Mouse (Mus musculus) hindbrain, postnatal 0 days (tissue): ENCODE measurements at regions not wholly inside any gene's neighbourhood (a gene's known extent, or its start where the extent isn't known, plus 50 kb on each side); places are given as distances from the start of the nearest gene placed in this dataset.

Experiments
- ATAC-seq: fragments of 200-750 bp; cut with Nextera tagmentation; 2 replicates; pipeline ENCODE4 v1.8.0; 2017; ENCODE audit warnings: mild to moderate bottlenecking, moderate TSS enrichment, moderate library complexity
- DNase-seq: peaks from one replicate; pipeline ENCODE4 v3.0.0-alpha.2; 2015; ENCODE audit warnings: low spot score
- H3K27ac ChIP-seq: fragments of 300-500 bp; sonication (generic); 2 replicates; pipeline ENCODE4 v1.5.1; 2014; ENCODE audit warnings: mild to moderate bottlenecking
- H3K27me3 ChIP-seq: fragments of 300-500 bp; sonication (generic); 2 replicates; pipeline ENCODE4 v1.6.1; 2014; ENCODE audit warnings: low read length, mixed read lengths; ENCODE audit not compliant: insufficient read depth
- H3K36me3 ChIP-seq: fragments of 300-500 bp; sonication (generic); 2 replicates; pipeline ENCODE4 v1.6.1; 2014; ENCODE audit warnings: low read length, mixed read lengths; ENCODE audit not compliant: insufficient read depth
- H3K4me1 ChIP-seq: fragments of 300-500 bp; sonication (generic); 2 replicates; pipeline ENCODE4 v1.6.1; 2014; ENCODE audit warnings: antibody characterized with exemption, low read length, mixed read lengths; ENCODE audit not compliant: insufficient read depth
- H3K4me2 ChIP-seq: fragments of 300-500 bp; sonication (generic); 2 replicates; pipeline ENCODE4 v1.6.1; 2014; ENCODE audit warnings: low read depth, mild to moderate bottlenecking, low read length, moderate library complexity, mixed read lengths
- H3K4me3 ChIP-seq: fragments of 300-500 bp; sonication (generic); 2 replicates; pipeline ENCODE4 v1.5.1; 2014; ENCODE audit warnings: low read length
- H3K9ac ChIP-seq: fragments of 300-500 bp; sonication (generic); replicated peaks from 2 replicates; pipeline ENCODE4 v1.6.1; 2014; ENCODE audit warnings: mild to moderate bottlenecking, low read length, moderate library complexity, mixed read lengths
- H3K9me3 ChIP-seq: fragments of 300-500 bp; sonication (generic); 2 replicates; pipeline ENCODE4 v1.6.1; 2016; ENCODE audit warnings: low read length, mixed read lengths
- CTCF ChIP-seq: IDR thresholded peaks from 2 replicates; pipeline ENCODE4 v1.5.1; 2016; ENCODE audit warnings: antibody characterized with exemption, control low read depth, low read depth
- WGBS: fragments of 180-500 bp; shearing (Covaris S2); extraction: QIAGEN DNeasy Blood & Tissue Kit; methylation state at CpG from one replicate; pipeline ENCODE4 v1.1.7; 2014; 5-methylcytosine and 5-hydroxymethylcytosine counted together

- ATAC-seq (no peak), DNase-seq (no peak)
- H3K27me3 ChIP-seq: no peaks in the 10 kb centered on the region
- WGBS: 82% methylated on average over 2 of the region's 2 CpGs
- no peak overlapping the region for H3K4me3 ChIP-seq
- no peaks in the 10 kb centered on the region for H3K9me3 ChIP-seq
- no peak for TF ChIP-seq CTCF
- H3K36me3 ChIP-seq: no peaks in the 10 kb centered on the region
- H3K4me1 ChIP-seq: no peaks in the 10 kb centered on the region
- H3K9ac ChIP-seq: no peak overlapping the region
- no peak overlapping the region for H3K4me2 ChIP-seq
- H3K27ac ChIP-seq: no peak overlapping the region
Measured at GRCm38 (mm10) chr1:159034952-159035351, 54.7 kb upstream of the Pappa2 start.

- Histone ChIP-seq H3K9me3 (no peaks in the 10 kb centered on the region), H3K36me3 (no peaks in the 10 kb centered on the region), H3K27me3 (no peaks in the 10 kb centered on the region), H3K4me3 (no peak overlapping the region), H3K4me2 (no peak overlapping the region), H3K27ac (no peak overlapping the region), H3K4me1 (no peaks in the 10 kb centered on the region), H3K9ac (no peak overlapping the region)
- no peak for ATAC-seq
- no peak for TF ChIP-seq CTCF
- DNase-seq: peak; percentile 3
- 66% methylated on average over 6 of the region's 6 CpGs for WGBS
Measured at GRCm38 (mm10) chr1:159036371-159036770, 56.1 kb upstream of the Pappa2 start.

- Histone ChIP-seq H3K27me3 (no peaks in the 10 kb centered on the region), H3K4me3 (no peak overlapping the region), H3K27ac (no peak overlapping the region), H3K4me1 (no peaks in the 10 kb centered on the region), H3K9me3 (no peaks in the 10 kb centered on the region), H3K9ac (no peak overlapping the region), H3K36me3 (no peaks in the 10 kb centered on the region), H3K4me2 (no peak overlapping the region)
- WGBS: 67% methylated on average over 4 of the region's 4 CpGs
- ATAC-seq (no peak), DNase-seq (no peak)
- TF ChIP-seq CTCF: no peak
Measured at GRCm38 (mm10) chr1:159045870-159046385, 65.6 kb upstream of the Pappa2 start.

- Histone ChIP-seq H3K4me1 (no peaks in the 10 kb centered on the region), H3K27me3 (no peaks in the 10 kb centered on the region), H3K36me3 (no peaks in the 10 kb centered on the region), H3K4me2 (no peak overlapping the region), H3K9me3 (no peaks in the 10 kb centered on the region), H3K4me3 (no peak overlapping the region), H3K9ac (no peak overlapping the region), H3K27ac (no peak overlapping the region)
- DNase-seq: no peak
- 62% methylated on average over 1 of the region's 1 CpGs for WGBS
- no peak for ATAC-seq
- TF ChIP-seq CTCF: no peak
Measured at GRCm38 (mm10) chr1:159065024-159065423, 84.7 kb upstream of the Pappa2 start.

GRCm38 (mm10) chr1:159099205-159099604 lies 118.9 kb upstream of the Pappa2 start:
- no peak overlapping the region for H3K9ac ChIP-seq
- TF ChIP-seq CTCF: no peak
- H3K4me2 ChIP-seq: no peak overlapping the region
- DNase-seq (no peak), ATAC-seq (no peak)
- H3K36me3 ChIP-seq: no peaks in the 10 kb centered on the region
- H3K9me3 ChIP-seq: no peaks in the 10 kb centered on the region
- no peaks in the 10 kb centered on the region for H3K4me1 ChIP-seq
- WGBS: 68% methylated on average over 2 of the region's 2 CpGs
- H3K27me3 ChIP-seq: no peaks in the 10 kb centered on the region
- no peak overlapping the region for H3K27ac ChIP-seq
- no peak overlapping the region for H3K4me3 ChIP-seq

- Histone ChIP-seq H3K4me3 (no peak overlapping the region), H3K27me3 (no peaks in the 10 kb centered on the region), H3K9me3 (no peaks in the 10 kb centered on the region), H3K4me1 (no peaks in the 10 kb centered on the region), H3K4me2 (no peak overlapping the region), H3K9ac (no peak overlapping the region), H3K27ac (no peak overlapping the region), H3K36me3 (no peaks in the 10 kb centered on the region)
- 65% methylated on average over 3 of the region's 3 CpGs for WGBS
- no peak for DNase-seq
- no peak for TF ChIP-seq CTCF
- ATAC-seq: no peak
Measured at GRCm38 (mm10) chr1:159122201-159122600, 109.9 kb upstream of the Cop1 start.

GRCm38 (mm10) chr1:159124874-159125273 lies 107.2 kb upstream of the Cop1 start:
- H3K4me2 ChIP-seq: no peak overlapping the region
- H3K36me3 ChIP-seq: no peaks in the 10 kb centered on the region
- H3K9me3 ChIP-seq: no peaks in the 10 kb centered on the region
- no peak overlapping the region for H3K27ac ChIP-seq
- no peak for ATAC-seq
- no peak overlapping the region for H3K9ac ChIP-seq
- no peak for DNase-seq
- TF ChIP-seq CTCF: no peak
- no peaks in the 10 kb centered on the region for H3K4me1 ChIP-seq
- no peak overlapping the region for H3K4me3 ChIP-seq
- no peaks in the 10 kb centered on the region for H3K27me3 ChIP-seq
